Mouse (Mus musculus) limb, embryonic 15.5 days (tissue): ENCODE results near the gene Tubg2. TPM values are rescaled to one million over a fixed set of nuclear protein-coding genes. Genes with fewer than 3 reads are reported as not detected.

Experiments used
- ATAC-seq: fragments of 200-750 bp; cut with Nextera tagmentation; 2 replicates; pipeline ENCODE4 v1.8.0; 2017; ENCODE audit warnings: low read depth, moderate TSS enrichment; ENCODE audit not compliant: insufficient number of reproducible peaks, low FRiP score, low TSS enrichment
- H3K27ac ChIP-seq: fragments of 300-500 bp; sonication (generic); 2 replicates; pipeline ENCODE4 v1.5.1; 2015; ENCODE audit warnings: moderate library complexity, mild to moderate bottlenecking, inconsistent platforms
- H3K27me3 ChIP-seq: fragments of 300-500 bp; sonication (generic); 2 replicates; pipeline ENCODE4 v1.6.1; 2015; ENCODE audit warnings: inconsistent platforms
- H3K36me3 ChIP-seq: fragments of 300-500 bp; sonication (generic); 2 replicates; pipeline ENCODE4 v1.6.1; 2015; ENCODE audit warnings: inconsistent platforms
- H3K4me1 ChIP-seq: fragments of 300-500 bp; sonication (generic); 2 replicates; pipeline ENCODE4 v1.6.1; 2015; ENCODE audit warnings: inconsistent platforms
- H3K4me2 ChIP-seq: fragments of 300-500 bp; sonication (generic); 2 replicates; pipeline ENCODE4 v1.6.1; 2015; ENCODE audit warnings: mild to moderate bottlenecking, inconsistent platforms
- H3K4me3 ChIP-seq: fragments of 300-500 bp; sonication (generic); 2 replicates; pipeline ENCODE4 v1.5.1; 2015; ENCODE audit warnings: mild to moderate bottlenecking, inconsistent platforms
- H3K9ac ChIP-seq: fragments of 300-500 bp; sonication (generic); 2 replicates; pipeline ENCODE4 v1.6.1; 2015; ENCODE audit warnings: inconsistent platforms
- H3K9me3 ChIP-seq: fragments of 300-500 bp; sonication (generic); 2 replicates; pipeline ENCODE4 v1.6.1; 2016; ENCODE audit warnings: inconsistent platforms
- WGBS: fragments of 180-500 bp; shearing (Covaris S2); methylation state at CpG from one replicate; pipeline ENCODE4 v1.1.7; 2015; 5-methylcytosine and 5-hydroxymethylcytosine counted together
- microRNA-seq: library from miRNA; unstranded; fragments of <30 nt; microRNA quantifications from one replicate; pipeline ENCODE4, GENCODE M21; 2016
- polyA plus RNA-seq: library from polyadenylated mRNA; unstranded; fragments of >200 nt; fragmentation: Nextera tagmentation; extraction: Ambion mirVana; gene quantifications from 2 replicates; pipeline ENCODE4 v1.2.1, GENCODE M21; 2015

The Tubg2 gene
- polyA plus RNA-seq, 1 experiment from 2014 or later: 6.8 TPM

GRCm38 (mm10) chr11:101194643-101195042 is 38.9 kb downstream of the Tubg2 start:
- 90% methylated on average over 6 of the region's 6 CpGs for WGBS
- Histone ChIP-seq H3K9me3 (no peaks in the 10 kb centered on the region), H3K4me1 (peaks cover 18% of the 10 kb centered on the region), H3K27ac (no peak overlapping the region), H3K27me3 (no peaks in the 10 kb centered on the region), H3K4me2 (no peak overlapping the region), H3K4me3 (no peak overlapping the region), H3K36me3 (peaks cover 72% of the 10 kb centered on the region), H3K9ac (no peak overlapping the region)
- ATAC-seq: no peak

- no peak overlapping the region for H3K4me2 ChIP-seq
- no peaks in the 10 kb centered on the region for H3K27me3 ChIP-seq
- ATAC-seq: no peak
- H3K4me1 ChIP-seq: peaks cover 13% of the 10 kb centered on the region
- peaks cover 77% of the 10 kb centered on the region for H3K36me3 ChIP-seq
- H3K9ac ChIP-seq: no peak overlapping the region
- H3K9me3 ChIP-seq: no peaks in the 10 kb centered on the region
- H3K4me3 ChIP-seq: no peak overlapping the region
- H3K27ac ChIP-seq: no peak overlapping the region
- WGBS: 91% methylated on average over 1 of the region's 1 CpGs
Measured at GRCm38 (mm10) chr11:101195101-101195500, 39.4 kb downstream of the Tubg2 start.

- Histone ChIP-seq H3K9ac (no peak overlapping the region), H3K4me1 (peaks cover 9% of the 10 kb centered on the region), H3K9me3 (no peaks in the 10 kb centered on the region), H3K27me3 (no peaks in the 10 kb centered on the region), H3K36me3 (peaks cover 81% of the 10 kb centered on the region), H3K4me3 (no peak overlapping the region), H3K27ac (no peak overlapping the region), H3K4me2 (no peak overlapping the region)
- ATAC-seq: no peak
- 82% methylated on average over 8 of the region's 8 CpGs for WGBS
Measured at GRCm38 (mm10) chr11:101195571-101195970, 39.9 kb downstream of the Tubg2 start.

GRCm38 (mm10) chr11:101196175-101196574 is 40.5 kb downstream of the Tubg2 start:
- Histone ChIP-seq H3K9ac (no peak overlapping the region), H3K4me3 (no peak overlapping the region), H3K27me3 (no peaks in the 10 kb centered on the region), H3K4me1 (peaks cover 6% of the 10 kb centered on the region; the same call in 1 of the 2 replicates), H3K4me2 (no peak overlapping the region), H3K9me3 (no peaks in the 10 kb centered on the region), H3K27ac (no peak overlapping the region), H3K36me3 (peaks cover 86% of the 10 kb centered on the region)
- WGBS: 91% methylated on average over 8 of the region's 8 CpGs
- ATAC-seq: no peak

- Histone ChIP-seq H3K9me3 (no peaks in the 10 kb centered on the region), H3K36me3 (peaks cover 89% of the 10 kb centered on the region), H3K4me1 (no peaks in the 10 kb centered on the region), H3K4me3 (no peak overlapping the region), H3K27me3 (no peaks in the 10 kb centered on the region), H3K9ac (no peak overlapping the region), H3K27ac (no peak overlapping the region), H3K4me2 (no peak overlapping the region)
- 94% methylated on average over 3 of the region's 3 CpGs for WGBS
- no peak for ATAC-seq
Measured at GRCm38 (mm10) chr11:101199555-101199954, 43.8 kb downstream of the Tubg2 start.

GRCm38 (mm10) chr11:101200986-101201385 is 45.3 kb downstream of the Tubg2 start:
- no peak for ATAC-seq
- peaks cover 85% of the 10 kb centered on the region for H3K36me3 ChIP-seq
- no peak overlapping the region for H3K27ac ChIP-seq
- WGBS: 23% methylated on average over 7 of the region's 7 CpGs
- no peak overlapping the region for H3K9ac ChIP-seq
- no peaks in the 10 kb centered on the region for H3K27me3 ChIP-seq
- no peaks in the 10 kb centered on the region for H3K9me3 ChIP-seq
- no peak overlapping the region for H3K4me3 ChIP-seq
- H3K4me1 ChIP-seq: no peaks in the 10 kb centered on the region
- H3K4me2 ChIP-seq: no peak overlapping the region

Small RNA genes lying within 50 kb of the gene (microRNA-seq; reads per million reads assigned to microRNA genes)
- gene Gm27626: not detected

Other genes with a start within 250 kb of the Tubg2 start
- 72.9 and 85.2 TPM in 2 replicates for gene Stat3, start 216.4 kb upstream of the Tubg2 start, polyA plus RNA-seq
- 368 and 413 TPM in 2 replicates for gene Cavin1, start 185.0 kb upstream of the Tubg2 start, polyA plus RNA-seq
- gene Atp6v0a1, start 146.5 kb upstream of the Tubg2 start, polyA plus RNA-seq: 39.5 and 43.6 TPM in 2 replicates
- 12.7 and 16.4 TPM in 2 replicates for gene Naglu, start 85.9 kb upstream of the Tubg2 start, polyA plus RNA-seq
- 0.14 TPM in 1 of 2 replicates, not detected in the other for gene Hsd17b1, start 77.5 kb upstream of the Tubg2 start, polyA plus RNA-seq
- 40.3 TPM in 2 replicates for gene Coasy, start 73.3 kb upstream of the Tubg2 start, polyA plus RNA-seq
- gene Mlx, start 68.6 kb upstream of the Tubg2 start, polyA plus RNA-seq: 51.7 and 53.8 TPM in 2 replicates
- gene Psmc3ip, start 60.5 kb upstream of the Tubg2 start, polyA plus RNA-seq: 27.4 and 28.0 TPM in 2 replicates
- 20.6 and 28.0 TPM in 2 replicates for gene Retreg3, start 36.0 kb upstream of the Tubg2 start, polyA plus RNA-seq
- 62.7 and 65.6 TPM in 2 replicates for gene Tubg1, start 36.0 kb upstream of the Tubg2 start, polyA plus RNA-seq
- 1.2 and 1.4 TPM in 2 replicates for gene Cntnap1, start 14.6 kb downstream of the Tubg2 start, polyA plus RNA-seq
- gene Plekhh3, start 15.4 kb downstream of the Tubg2 start, polyA plus RNA-seq: 21.7 and 22.1 TPM in 2 replicates
- 0.14 and 0.36 TPM in 2 replicates for gene Ccr10, start 19.5 kb downstream of the Tubg2 start, polyA plus RNA-seq
- 15.6 and 17.6 TPM in 2 replicates for gene Ezh1, start 70.6 kb downstream of the Tubg2 start, polyA plus RNA-seq
- 99.6 and 110 TPM in 2 replicates for gene Ramp2, start 90.1 kb downstream of the Tubg2 start, polyA plus RNA-seq
- 112 and 120 TPM in 2 replicates for gene Vps25, start 97.8 kb downstream of the Tubg2 start, polyA plus RNA-seq
- 7.9 and 9.9 TPM in 2 replicates for gene Wnk4, start 104.7 kb downstream of the Tubg2 start, polyA plus RNA-seq
- 0.70 and 1.3 TPM in 2 replicates for gene Cntd1, start 123.1 kb downstream of the Tubg2 start, polyA plus RNA-seq
- 148 and 154 TPM in 2 replicates for gene Coa3, start 123.2 kb downstream of the Tubg2 start, polyA plus RNA-seq
- gene Becn1, start 146.4 kb downstream of the Tubg2 start, polyA plus RNA-seq: 128 and 137 TPM in 2 replicates
- gene Psme3, start 160.3 kb downstream of the Tubg2 start, polyA plus RNA-seq: 116 and 125 TPM in 2 replicates
- gene Aoc2, start 169.2 kb downstream of the Tubg2 start, polyA plus RNA-seq: 1.0 and 1.2 TPM in 2 replicates
- 0.90 and 1.5 TPM in 2 replicates for gene Aoc3, start 174.7 kb downstream of the Tubg2 start, polyA plus RNA-seq
- gene G6pc, start 211.7 kb downstream of the Tubg2 start, polyA plus RNA-seq: not detected in 2 replicates